Mouse (Mus musculus) CH12.LX (cell line): ENCODE measurements around the gene Ano8. TPM values are rescaled to one million over a fixed set of nuclear protein-coding genes. Genes with fewer than 3 reads are reported as not detected.
"Not testable (repeated sequence)": the region's sequence is repeated elsewhere in the genome, so short reads cannot be mapped to it uniquely, and the experiment has no call there.

ENCODE experiments used
- DNase-seq: peaks from one replicate; pipeline ENCODE4 v3.0.0-alpha.2; 2013; ENCODE audit errors: extremely low read depth
- H3K27ac ChIP-seq: 2 replicates; pipeline ENCODE4 v1.5.1; 2012; ENCODE audit warnings: low read depth, mild to moderate bottlenecking, control low read depth, moderate library complexity; ENCODE audit not compliant: insufficient read depth
- H3K27me3 ChIP-seq: replicated peaks from 2 replicates; pipeline ENCODE3; 2012; ENCODE audit warnings: inconsistent platforms
- H3K36me3 ChIP-seq, 2 experiments: replicated peaks in 1 of 2; 2 replicates each; pipeline versions ENCODE3 to v1.6.1; 2012; ENCODE audit warnings: inconsistent platforms in 1 of 2, low read length in 1 of 2, mild to moderate bottlenecking in 1 of 2, mixed read lengths in 1 of 2, moderate library complexity in 1 of 2; ENCODE audit not compliant: control insufficient read depth in 1 of 2, insufficient read depth in 1 of 2
- H3K4me1 ChIP-seq, 2 experiments: 2 replicates each; pipeline ENCODE4 v1.6.1; 2012; ENCODE audit warnings: inconsistent platforms in 1 of 2, moderate library complexity in 1 of 2; ENCODE audit not compliant: insufficient read depth in 2 of 2, control insufficient read depth in 1 of 2
- H3K4me2 ChIP-seq: 2 replicates; pipeline ENCODE4 v1.6.1; 2012; ENCODE audit warnings: low read depth, mild to moderate bottlenecking, control low read depth; ENCODE audit not compliant: poor library complexity, insufficient read depth, severe bottlenecking
- H3K4me3 ChIP-seq, 3 experiments: fragments of 150-350 bp in 1 of 3; sonication (generic) in 1 of 3; replicated peaks in 1 of 3; 2 replicates each; pipeline versions ENCODE3 to v1.5.1; 2011 to 2012; ENCODE audit warnings: low read depth in 2 of 3, low read length in 2 of 3, mild to moderate bottlenecking in 2 of 3, moderate library complexity in 2 of 3, control low read depth in 1 of 3, improper control_type of control experiment in 1 of 3, inconsistent platforms in 1 of 3, mixed read lengths in 1 of 3; ENCODE audit not compliant: poor library complexity in 1 of 3
- H3K79me2 ChIP-seq: replicated peaks from 2 replicates; pipeline ENCODE4 v1.6.1; 2012; ENCODE audit warnings: mild to moderate bottlenecking, moderate library complexity; ENCODE audit not compliant: control insufficient read depth, poor library complexity, insufficient read depth, severe bottlenecking; ENCODE audit errors: extremely low read depth
- H3K9ac ChIP-seq: 2 replicates; pipeline ENCODE4 v1.6.1; 2012; ENCODE audit warnings: low read depth, mild to moderate bottlenecking, control low read depth, moderate library complexity; ENCODE audit not compliant: insufficient read depth
- H3K9me3 ChIP-seq: replicated peaks from 2 replicates; pipeline ENCODE3; 2012; ENCODE audit warnings: low read length, inconsistent platforms, mixed read lengths
- CTCF ChIP-seq, 2 experiments: IDR thresholded peaks in 1 of 2; conservative IDR thresholded peaks in 1 of 2; 2 replicates each; pipeline ENCODE4 v1.5.1; 2011 to 2012; ENCODE audit warnings: low read depth in 2 of 2, low read length in 2 of 2, improper control_type of control experiment in 1 of 2, inconsistent platforms in 1 of 2, mild to moderate bottlenecking in 1 of 2, moderate library complexity in 1 of 2
- E2F4 ChIP-seq: IDR thresholded peaks from 2 replicates; pipeline ENCODE4 v1.6.1; 2011; ENCODE audit warnings: low read depth, low read length, improper control_type of control experiment; ENCODE audit not compliant: insufficient replicate concordance
- ELF1 ChIP-seq: IDR thresholded peaks from 2 replicates; pipeline ENCODE4 v1.6.1; 2014; ENCODE audit warnings: low read depth, mild to moderate bottlenecking, inconsistent platforms, low read length, improper control_type of control experiment
- ETS1 ChIP-seq: conservative IDR thresholded peaks from 2 replicates; pipeline ENCODE4 v1.6.1; 2012; ENCODE audit warnings: low read depth, mild to moderate bottlenecking, inconsistent platforms, low read length, improper control_type of control experiment, moderate library complexity
- GABPA ChIP-seq: IDR thresholded peaks from 2 replicates; pipeline ENCODE4 v1.6.1; 2012; ENCODE audit warnings: low read depth, low read length, improper control_type of control experiment, inconsistent platforms; ENCODE audit not compliant: insufficient replicate concordance
- JUN ChIP-seq: IDR thresholded peaks from 2 replicates; pipeline ENCODE4 v1.6.1; 2011; ENCODE audit warnings: low read depth, mild to moderate bottlenecking, low read length, improper control_type of control experiment, moderate library complexity; ENCODE audit not compliant: insufficient read depth
- MAFK ChIP-seq: IDR thresholded peaks from 2 replicates; pipeline ENCODE4 v1.6.1; 2011; ENCODE audit warnings: low read length, improper control_type of control experiment; ENCODE audit not compliant: insufficient replicate concordance
- MEF2A ChIP-seq: IDR thresholded peaks from 2 replicates; pipeline ENCODE4 v1.6.1; 2014; ENCODE audit warnings: low read depth, mild to moderate bottlenecking, inconsistent platforms, low read length, improper control_type of control experiment, borderline replicate concordance
- POLR2AphosphoS2 ChIP-seq: IDR thresholded peaks from 2 replicates; pipeline ENCODE4 v1.6.1; 2011; ENCODE audit warnings: low read depth, low read length, improper control_type of control experiment
- RAD21 ChIP-seq: IDR thresholded peaks from 2 replicates; pipeline ENCODE4 v1.6.1; 2011; ENCODE audit warnings: low read depth, mild to moderate bottlenecking, low read length, improper control_type of control experiment, moderate library complexity
- RCOR1 ChIP-seq: conservative IDR thresholded peaks from 2 replicates; pipeline ENCODE4 v1.6.1; 2012; ENCODE audit warnings: low read depth, mild to moderate bottlenecking, inconsistent platforms, low read length, improper control_type of control experiment
- SMC3 ChIP-seq: IDR thresholded peaks from 2 replicates; pipeline ENCODE4 v1.6.1; 2011; ENCODE audit warnings: low read depth, low read length, improper control_type of control experiment
- ZC3H11A ChIP-seq: IDR thresholded peaks from 2 replicates; pipeline ENCODE4 v1.6.1; 2012; ENCODE audit warnings: low read depth, mild to moderate bottlenecking, inconsistent platforms, low read length, improper control_type of control experiment
- ZNF384 ChIP-seq: IDR thresholded peaks from 2 replicates; pipeline ENCODE4 v1.6.1; 2012; ENCODE audit warnings: low read depth, low read length, improper control_type of control experiment, inconsistent platforms
- dilution Hi-C: fragments of 300-500 bp; cut with MboI; formaldehyde crosslinking; loops from 2 replicates; pipeline ENCODE4 v1.14.3; 2020; ENCODE audit warnings: low sequenced_read_pairs; ENCODE audit not compliant: extremely low pct_unique_long_range_greater_than_20kb, extremely low pct_ligation_motif_present
- in situ Hi-C: fragments of 300-500 bp; cut with MboI; formaldehyde crosslinking; loops from 3 replicates; pipeline ENCODE4 v1.14.3; 2019; ENCODE audit warnings: low sequenced_read_pairs, low pct_ligation_motif_present, low pct_unique_long_range_greater_than_20kb, mixed read lengths
- polyA plus RNA-seq: library from polyadenylated mRNA; unstranded; fragments of >175 nt; gene quantifications from 2 replicates; pipeline ENCODE4 v1.2.1, GENCODE M21; 2012; ENCODE audit warnings: low read depth; ENCODE audit not compliant: insufficient read length
- total RNA-seq, 2 experiments: library from RNA; depleted of rRNA; stranded (reverse); fragments of 300-350 nt in 1 of 2; fragments of >200 nt in 1 of 2; gene quantifications; 2 replicates each; pipeline ENCODE4 v1.2.3; 2012 to 2014

Gene Ano8
- total and polyA plus RNA-seq, 3 experiments, result 1.8 to 6.7 (median 1.9) TPM

GRCm38 (mm10) chr8:71519037-71519825 lies 33.5 kb upstream of the Ano8 start:
- peak; percentile 79 for DNase-seq
- H3K4me3 ChIP-seq, H3K27ac ChIP-seq, H3K9ac ChIP-seq, H3K9me3 ChIP-seq, in situ Hi-C loops, H3K36me3 ChIP-seq, H3K27me3 ChIP-seq, H3K79me2 ChIP-seq, dilution Hi-C loops, H3K4me2 ChIP-seq: not testable (repeated sequence)
- TF ChIP-seq SMC3 (peak; percentile 82), ZNF384 (peak; percentile 66; the same call in 1 of the 2 replicates), CTCF (conservative IDR thresholded peaks at IDR 0.05 in 1 of 2, IDR thresholded peaks at IDR 0.05 in 1 of 2; ENCODE audit: low read depth in 2 of 2, low read length in 2 of 2) (peak; percentile 19 to 83; a peak in 3 of 4 replicates), RAD21 (peak; percentile 72)
- peaks cover 9 to 25% of the 10 kb centered on the region in 2 experiments; a peak in 3 of 4 replicates for H3K4me1 ChIP-seq

- H3K36me3 ChIP-seq, result no peaks in the 10 kb centered on the region
- dilution Hi-C loops, result no loop called here
- in situ Hi-C loops, result no loop called here
- TF ChIP-seq ELF1, result no peak
- no peak for TF ChIP-seq E2F4
- TF ChIP-seq RCOR1, result no peak
- no peak for TF ChIP-seq GABPA
- no peak for TF ChIP-seq JUN
- no peak for TF ChIP-seq ZC3H11A
- TF ChIP-seq MAFK, result no peak
- TF ChIP-seq MEF2A, result no peak
- no peak for TF ChIP-seq ETS1
- no peak for TF ChIP-seq POLR2AphosphoS2
- no peak overlapping the region for H3K9ac ChIP-seq
- no peak overlapping the region for H3K4me3 ChIP-seq
- no peaks in the 10 kb centered on the region for H3K79me2 ChIP-seq
- no peak for DNase-seq
- no peaks in the 10 kb centered on the region for H3K9me3 ChIP-seq
- no peak overlapping the region for H3K4me2 ChIP-seq
- H3K27me3 ChIP-seq, result peaks cover 3% of the 10 kb centered on the region
- no peak overlapping the region for H3K27ac ChIP-seq
- peaks cover 9 to 22% of the 10 kb centered on the region in 2 experiments; a peak in 3 of 4 replicates for H3K4me1 ChIP-seq
Measured at GRCm38 (mm10) chr8:71516786-71517185, 31.0 kb upstream of the Ano8 start.
